Mouse (Mus musculus) urinary bladder, postnatal 14 days (tissue): ENCODE results near the gene Gm20914.
"Not testable (repeated sequence)": the region's sequence is repeated elsewhere in the genome, so short reads cannot be mapped to it uniquely, and the experiment has no call there.

Source experiments
- DNase-seq: peaks from one replicate; pipeline ENCODE4 v3.0.0; 2021; ENCODE audit warnings: low spot score

The Gm20914 gene

GRCm38 (mm10) chrY:5725678-5726077 lies at the start of gene Gm20914:
Gene Gm20914, plus strand, starts transcription at chrY:5725978.
- DNase-seq = not testable (repeated sequence)
